Mouse (Mus musculus): ENCODE results near the gene Golga7b.

The Golga7b gene

DNA sequence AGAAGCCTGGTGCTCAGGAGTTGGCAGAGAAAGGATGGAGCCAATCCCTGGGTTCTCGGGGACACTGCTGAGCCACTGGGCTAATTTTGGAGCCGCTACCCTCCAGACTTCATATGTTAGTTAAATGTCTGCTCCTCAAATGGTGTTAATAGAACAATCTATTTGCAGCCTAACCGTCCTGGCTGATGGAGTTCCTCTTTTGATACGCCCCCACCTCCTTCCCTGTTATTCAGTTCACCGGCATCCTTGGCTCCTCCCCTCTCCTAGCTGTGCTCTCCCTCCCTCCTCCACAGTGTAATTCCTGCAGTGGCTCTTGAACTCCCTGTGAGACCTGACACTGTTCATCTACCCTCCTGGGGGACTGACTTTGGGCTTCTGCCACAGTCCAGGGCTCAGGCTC lies 748 bp upstream of the Golga7b start:
- in situ Hi-C loops (cut with MboI; ENCODE audit: unreplicated experiment in 2 of 2): no loop called here

DNA sequence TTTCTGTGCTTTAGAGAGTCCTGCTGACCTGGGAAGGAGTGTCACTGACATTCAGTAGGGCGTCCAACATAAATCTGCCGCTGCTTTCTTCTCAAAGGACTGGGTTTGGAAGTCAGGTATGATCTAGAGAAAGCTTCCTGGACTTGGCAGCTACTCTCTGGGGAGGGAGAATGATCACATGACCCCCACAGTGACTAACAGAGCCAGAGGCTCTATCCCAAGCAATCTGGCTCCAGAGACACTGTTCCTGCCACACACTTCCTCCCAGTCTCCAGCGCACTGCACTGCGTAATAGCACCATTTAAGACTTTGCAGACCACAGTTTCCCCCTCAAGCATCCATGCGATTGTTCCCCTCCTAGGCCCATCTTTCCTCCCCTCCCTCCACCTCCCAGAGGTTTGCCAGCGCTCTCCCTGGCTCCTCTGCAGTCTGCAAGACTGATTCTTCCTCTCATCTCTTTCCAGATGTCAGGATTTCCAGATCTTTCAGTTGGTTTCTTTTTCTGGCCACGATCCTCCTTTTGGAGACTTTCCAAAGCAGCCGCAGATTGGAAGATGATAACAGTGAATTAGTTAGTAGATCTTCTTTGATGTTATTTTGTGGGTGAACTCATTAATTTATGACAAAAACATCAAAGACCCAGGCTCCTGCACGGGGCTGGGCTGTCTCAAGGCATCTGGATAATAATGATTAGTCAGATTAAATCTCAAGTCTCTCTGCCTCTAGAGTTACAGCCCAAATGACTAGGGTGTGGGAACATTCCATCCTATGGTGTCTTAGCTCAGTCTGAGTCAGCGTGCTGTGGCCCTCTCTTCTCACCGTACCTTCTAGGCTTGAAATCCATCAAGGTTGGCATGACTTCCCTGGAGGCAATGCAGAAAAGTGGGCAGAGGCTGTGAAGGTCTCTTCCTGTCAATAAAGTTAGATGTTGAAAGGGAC lies 2.9 kb downstream of the Golga7b start:
- in situ Hi-C loops (cut with MboI; ENCODE audit: unreplicated experiment in 2 of 2): no loop called here

GRCm38 (mm10) chr19:42255438-42255783 lies 8.0 kb downstream of the Golga7b start:
- in situ Hi-C loops (cut with MboI; ENCODE audit: unreplicated experiment in 2 of 2): no loop called here

DNA sequence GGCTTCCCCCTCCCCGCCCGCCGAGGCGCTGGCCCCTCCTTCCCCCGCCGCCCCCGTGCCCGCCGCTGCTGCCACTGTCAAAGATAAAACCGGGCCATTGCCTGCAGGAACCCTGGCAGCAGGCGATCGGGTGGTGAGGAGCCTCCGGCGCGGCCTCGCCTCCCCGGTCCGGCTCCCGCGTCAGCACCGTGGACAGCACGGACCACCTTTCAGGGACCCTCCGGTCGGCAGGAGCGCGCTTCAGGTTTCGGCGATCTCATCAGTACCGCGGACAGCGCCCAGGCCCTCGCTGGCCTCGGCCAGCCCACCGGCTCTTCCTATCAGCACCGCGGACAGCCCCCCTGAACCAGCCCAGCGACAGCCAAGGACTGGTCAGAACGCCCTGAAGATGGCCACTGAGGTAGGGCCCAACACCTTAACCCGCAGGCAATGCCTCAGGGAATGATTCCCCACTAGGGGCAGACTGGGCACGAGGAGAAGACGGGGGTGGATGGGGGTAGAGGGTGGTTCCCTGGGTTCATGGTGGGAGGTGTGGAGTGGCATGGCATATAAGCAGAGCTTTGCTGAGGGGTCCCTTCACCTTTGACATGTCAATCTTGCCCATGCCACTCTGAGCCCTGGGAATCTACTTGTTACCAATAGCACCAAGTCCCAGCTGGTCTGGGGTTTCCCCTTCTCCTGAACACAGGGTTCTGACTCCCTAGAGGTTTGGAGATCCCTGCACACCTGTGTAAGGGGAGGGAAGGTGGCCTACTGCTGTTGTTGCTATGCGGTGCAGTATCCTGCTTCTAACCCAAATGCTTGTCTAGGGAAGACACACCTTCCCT lies 8.6 kb downstream of the Golga7b start:
- in situ Hi-C loops (cut with MboI; ENCODE audit: unreplicated experiment in 2 of 2): no loop called here

GRCm38 (mm10) chr19:42256611-42257240 lies 9.4 kb downstream of the Golga7b start:
- in situ Hi-C loops (cut with MboI; ENCODE audit: unreplicated experiment in 2 of 2): no loop called here

- in situ Hi-C loops (cut with MboI; ENCODE audit: unreplicated experiment in 2 of 2): no loop called here
Observed at GRCm38 (mm10) chr19:42257241-42257635, 9.9 kb downstream of the Golga7b start.

DNA sequence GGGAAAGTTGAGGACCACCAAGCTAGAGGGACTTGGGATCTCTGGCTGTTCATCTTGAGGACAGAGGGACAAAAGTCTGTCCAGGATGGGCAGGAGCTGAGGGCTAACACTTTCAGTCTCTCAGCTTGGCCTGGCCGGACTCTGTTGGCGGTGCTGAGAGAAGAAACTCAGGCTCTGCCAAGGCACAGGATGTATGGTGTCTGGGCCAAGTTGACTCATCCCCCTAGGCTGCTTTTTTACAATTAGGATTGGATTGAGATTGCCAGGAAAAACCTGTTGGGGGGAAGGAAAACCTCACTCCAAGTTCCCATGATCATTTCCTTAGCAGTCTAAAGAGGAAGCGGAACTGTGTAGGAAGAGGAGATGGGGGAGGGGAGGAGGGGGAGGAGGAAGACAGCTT lies 10.7 kb downstream of the Golga7b start:
- in situ Hi-C loops (cut with MboI; ENCODE audit: unreplicated experiment in 2 of 2): no loop called here

DNA sequence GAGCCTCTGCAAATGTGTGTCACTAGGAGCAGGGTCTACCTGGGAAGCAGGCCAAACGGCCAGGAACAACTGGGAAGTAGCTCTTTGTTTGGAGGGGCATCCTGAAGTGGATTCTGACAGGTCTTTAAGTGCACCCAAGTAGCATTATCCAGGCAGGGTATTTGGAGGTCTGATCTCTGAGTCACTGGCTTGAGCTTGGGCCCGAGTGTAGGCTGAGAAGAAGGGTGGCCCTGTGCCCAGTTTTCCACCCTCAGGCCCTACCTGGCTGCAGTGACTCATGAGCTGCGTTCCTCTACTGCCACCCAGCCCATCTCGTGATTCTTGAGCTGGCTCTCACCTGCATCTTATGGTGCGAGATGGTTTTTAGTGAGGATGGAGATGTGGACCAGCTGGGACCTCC lies 11.2 kb downstream of the Golga7b start:
- in situ Hi-C loops (cut with MboI; ENCODE audit: unreplicated experiment in 2 of 2): no loop called here

DNA sequence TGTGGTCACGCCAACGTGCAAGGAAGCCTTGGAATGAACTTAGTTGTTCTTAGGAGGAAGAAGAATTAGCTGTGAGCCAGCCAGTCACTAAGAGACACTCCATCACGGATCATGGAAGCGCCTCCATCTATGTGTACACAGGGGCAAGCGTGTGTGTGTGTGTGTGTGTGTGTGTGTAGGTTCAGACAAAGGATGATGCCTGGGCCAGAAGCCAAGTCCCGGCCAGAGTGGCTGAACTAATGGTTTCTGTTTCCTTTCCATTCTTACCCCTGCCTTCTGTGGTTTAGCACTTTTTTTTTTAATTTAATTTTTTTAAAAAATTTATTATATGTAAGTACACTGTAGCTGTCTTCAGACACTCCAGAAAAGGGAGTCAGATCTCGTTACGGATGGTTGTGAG lies 13.1 kb downstream of the Golga7b start:
- in situ Hi-C loops (cut with MboI; ENCODE audit: unreplicated experiment in 2 of 2): no loop called here

GRCm38 (mm10) chr19:42263524-42263923 lies 16.1 kb downstream of the Golga7b start:
- in situ Hi-C loops (cut with MboI; ENCODE audit: unreplicated experiment in 2 of 2): no loop called here

DNA sequence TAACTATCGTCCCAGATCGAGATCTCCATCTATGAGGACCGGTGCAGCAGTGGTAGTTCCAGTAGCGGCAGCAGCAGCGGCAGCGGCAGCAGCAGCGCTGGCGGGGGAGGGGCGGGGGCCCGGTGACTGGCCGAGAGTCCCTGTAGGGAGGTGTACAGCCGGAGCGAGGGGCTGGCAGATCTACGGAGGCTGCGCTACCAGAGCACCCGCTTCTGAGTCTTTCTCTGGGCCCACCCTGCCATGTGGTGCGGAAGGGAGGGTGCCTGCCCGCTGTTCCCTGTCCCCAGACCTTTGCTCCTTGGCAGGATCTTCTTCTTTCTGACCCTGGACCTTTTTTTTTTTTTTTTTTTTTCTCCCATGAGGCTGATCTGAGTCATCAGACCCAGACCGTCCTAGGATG lies 21.0 kb downstream of the Golga7b start:
- in situ Hi-C loops (cut with MboI; ENCODE audit: unreplicated experiment in 2 of 2): no loop called here

DNA sequence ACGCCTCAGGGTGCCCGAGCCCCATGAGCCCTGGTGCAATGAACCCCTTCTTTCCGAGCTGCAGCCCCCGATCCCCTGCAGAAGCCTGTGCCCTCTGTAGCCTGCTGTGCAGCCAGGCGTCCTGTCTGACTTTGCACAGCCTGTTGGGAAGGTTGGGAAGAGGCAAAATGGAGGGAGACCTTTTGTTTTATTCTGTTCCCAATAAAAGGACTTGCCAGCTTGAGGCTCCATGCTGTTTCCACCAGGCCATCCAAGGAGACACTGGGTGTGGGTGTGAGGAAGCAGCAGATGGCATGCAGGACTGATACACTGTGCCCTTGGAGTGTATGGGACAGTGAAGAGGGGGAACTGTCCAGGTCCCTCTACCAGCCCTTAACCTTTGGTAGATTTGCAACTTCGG lies 22.7 kb downstream of the Golga7b start:
- in situ Hi-C loops (cut with MboI; ENCODE audit: unreplicated experiment in 2 of 2): no loop called here

- in situ Hi-C loops (cut with MboI; ENCODE audit: unreplicated experiment in 2 of 2): no loop called here
Observed at GRCm38 (mm10) chr19:42271182-42271581, 23.8 kb downstream of the Golga7b start.

GRCm38 (mm10) chr19:42272003-42272963 lies 24.9 kb downstream of the Golga7b start:
- in situ Hi-C loops (cut with MboI; ENCODE audit: unreplicated experiment in 2 of 2): no loop called here

- in situ Hi-C loops (cut with MboI; ENCODE audit: unreplicated experiment in 2 of 2): no loop called here
Observed at GRCm38 (mm10) chr19:42277288-42277687, 29.9 kb downstream of the Golga7b start.

DNA sequence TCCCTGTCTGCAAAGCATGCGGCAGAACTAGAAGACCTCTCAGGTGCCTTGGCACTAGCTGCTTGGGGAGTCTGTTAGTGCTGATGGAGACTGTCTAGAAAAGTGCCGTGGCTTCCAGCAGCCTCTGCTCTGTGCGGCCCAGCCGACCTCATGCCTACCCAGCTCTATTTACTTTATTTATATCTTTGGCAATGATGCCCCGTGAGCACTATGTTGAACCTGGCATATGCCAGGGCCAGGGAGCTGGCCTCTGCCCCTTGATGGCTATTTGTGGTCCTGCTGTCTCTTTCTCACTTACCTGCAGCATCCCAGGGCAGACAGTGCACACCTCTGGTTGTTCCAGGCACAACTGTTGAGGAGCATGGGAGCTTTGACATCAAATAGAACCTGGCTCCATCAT lies 31.1 kb downstream of the Golga7b start:
- in situ Hi-C loops (cut with MboI; ENCODE audit: unreplicated experiment in 2 of 2): no loop called here

DNA sequence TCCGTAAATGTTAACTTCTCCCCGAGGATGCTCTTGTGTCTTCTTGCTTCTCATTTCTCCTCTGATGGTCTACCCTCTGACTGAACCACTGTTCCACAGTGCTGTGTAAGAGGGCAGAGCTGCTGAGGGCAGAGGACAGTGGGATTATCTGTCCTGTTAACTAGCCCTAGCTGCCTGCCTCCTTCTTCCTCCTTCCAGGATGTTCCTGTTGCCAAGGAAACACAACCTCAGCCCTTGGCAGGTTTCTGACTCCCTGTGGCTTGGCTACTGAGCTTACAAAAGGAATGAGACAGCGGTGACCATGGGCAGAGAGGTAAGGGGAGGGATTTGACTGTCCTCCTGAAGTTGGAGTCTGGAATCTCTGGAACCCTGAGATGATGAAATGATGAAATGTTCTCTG lies 32.2 kb downstream of the Golga7b start:
- in situ Hi-C loops (cut with MboI; ENCODE audit: unreplicated experiment in 2 of 2): no loop called here

GRCm38 (mm10) chr19:42284178-42284577 lies 36.8 kb downstream of the Golga7b start:
- in situ Hi-C loops (cut with MboI; ENCODE audit: unreplicated experiment in 2 of 2): no loop called here

DNA sequence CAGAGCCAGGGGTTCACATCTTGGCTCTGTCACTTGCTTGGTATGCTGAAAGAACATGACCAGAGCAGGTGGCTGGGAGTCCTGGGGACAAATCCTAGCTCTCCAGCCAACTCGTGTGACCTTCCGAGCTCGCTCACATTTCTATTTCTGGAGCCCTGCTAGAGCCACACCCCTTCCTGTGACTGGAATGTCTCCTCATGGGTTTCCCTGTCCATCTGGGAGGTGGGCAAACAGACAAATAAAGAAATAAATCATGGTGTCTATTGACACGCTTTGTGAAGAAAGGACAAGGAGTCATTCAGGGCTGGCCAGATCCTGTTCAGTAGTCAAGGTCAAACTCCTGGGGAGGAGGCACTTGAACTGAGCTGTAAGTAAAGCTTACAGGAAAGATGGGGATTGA lies 41.0 kb downstream of the Golga7b start:
- in situ Hi-C loops (cut with MboI; ENCODE audit: unreplicated experiment in 2 of 2): no loop called here

DNA sequence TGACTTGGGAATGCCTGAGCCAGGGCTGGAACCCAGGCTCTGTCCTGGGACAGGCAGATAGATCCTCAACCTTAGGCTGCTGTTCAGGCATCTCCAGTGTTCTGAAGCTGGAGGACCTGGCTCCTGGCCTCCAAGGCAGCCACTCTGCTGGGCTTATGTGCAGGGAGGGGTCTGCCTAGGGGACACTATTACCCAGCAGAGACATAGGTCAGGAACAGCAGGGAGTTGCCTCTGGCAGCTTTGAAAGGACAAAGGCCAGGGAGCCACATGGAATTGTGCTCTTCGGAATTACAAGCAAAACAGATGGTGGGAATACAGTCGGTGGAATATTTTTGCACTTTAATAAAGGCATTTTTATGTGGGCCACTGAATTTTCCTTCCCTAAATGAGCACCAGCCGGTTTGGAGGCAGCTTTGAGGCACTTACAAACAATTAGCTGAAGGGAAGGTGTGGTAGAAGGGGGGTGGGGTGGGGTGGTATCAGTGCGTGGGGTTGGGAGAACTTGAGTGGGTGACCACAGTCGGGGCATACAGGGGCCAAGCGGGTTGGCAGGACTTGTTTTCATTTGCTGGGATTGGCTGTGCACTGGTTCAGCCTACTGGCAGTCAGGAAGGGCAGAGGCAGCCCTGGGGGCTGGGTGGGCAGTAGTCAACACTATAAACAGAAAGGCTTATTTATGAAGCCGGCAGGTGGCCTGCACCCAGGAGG lies 43.7 kb downstream of the Golga7b start:
- in situ Hi-C loops (cut with MboI; ENCODE audit: unreplicated experiment in 2 of 2): no loop called here

Measured in v-Abl transformed pro-B cells (cell line).